Mouse (Mus musculus) granulocyte monocyte progenitor cell, adult 5-6 weeks (primary cell): ENCODE data around the gene Cxcr2. TPM values are rescaled to one million over a fixed set of nuclear protein-coding genes. Genes with fewer than 3 reads are reported as not detected.

Experiments
- ATAC-seq: replicated peaks from 2 replicates; pipeline ENCODE4 v1.8.0; 2016; ENCODE audit warnings: mild to moderate bottlenecking, moderate TSS enrichment, inconsistent platforms; ENCODE audit not compliant: poor library complexity, severe bottlenecking
- total RNA-seq, 2 experiments: library from RNA; stranded (forward) in 1 of 2; stranded (reverse) in 1 of 2; fragments of 200-712, 200-1000 nt in 1 of 2; fragments of >200 nt in 1 of 2; fragmentation: Nextera tagmentation in 1 of 2; gene quantifications; 2 replicates each; pipeline ENCODE4 v1.2.3; 2014 to 2017

Gene Cxcr2
- total RNA-seq (2014; fragmentation: Nextera tagmentation) (7.9 and 8.7 TPM in 2 replicates), total RNA-seq (2017) (9.4 and 10.3 TPM in 2 replicates)

GRCm38 (mm10) chr1:74153461-74154184, at the start of gene Cxcr2:
Cxcr2 (plus strand) TSS chr1:74153989.
- peak; percentile 20; the same call in 1 of the 2 replicates for ATAC-seq

GRCm38 (mm10) chr1:74105660-74106059, 48.1 kb upstream of the Cxcr2 start:
- no peak for ATAC-seq

- no peak for ATAC-seq
Observed at GRCm38 (mm10) chr1:74106214-74106613, 47.6 kb upstream of the Cxcr2 start.

GRCm38 (mm10) chr1:74107931-74108618, 45.7 kb upstream of the Cxcr2 start:
- ATAC-seq = no peak

GRCm38 (mm10) chr1:74109670-74110069, 44.1 kb upstream of the Cxcr2 start:
- no peak for ATAC-seq

GRCm38 (mm10) chr1:74110932-74111695, 42.7 kb upstream of the Cxcr2 start:
- no peak for ATAC-seq

GRCm38 (mm10) chr1:74111696-74112030, 42.1 kb upstream of the Cxcr2 start:
- no peak for ATAC-seq

- no peak for ATAC-seq
Observed at GRCm38 (mm10) chr1:74113071-74113470, 40.7 kb upstream of the Cxcr2 start.

GRCm38 (mm10) chr1:74117876-74118275, 35.9 kb upstream of the Cxcr2 start:
- no peak for ATAC-seq

- ATAC-seq = no peak
Observed at GRCm38 (mm10) chr1:74119115-74119514, 34.7 kb upstream of the Cxcr2 start.

GRCm38 (mm10) chr1:74121138-74121537, 32.7 kb upstream of the Cxcr2 start:
- no peak for ATAC-seq

GRCm38 (mm10) chr1:74121821-74122576, 31.8 kb upstream of the Cxcr2 start:
- ATAC-seq = no peak

- ATAC-seq = no peak
Observed at GRCm38 (mm10) chr1:74123215-74123614, 30.6 kb upstream of the Cxcr2 start.

- peak; percentile 73 for ATAC-seq
Observed at GRCm38 (mm10) chr1:74124021-74124981, 29.5 kb upstream of the Cxcr2 start, which contains the start of gene Tns1. Tns1 (minus strand) TSS chr1:74124449.

GRCm38 (mm10) chr1:74124991-74125552, 28.7 kb upstream of the Cxcr2 start, which contains the start of gene Rufy4:
Rufy4 (plus strand) TSS chr1:74125541.
- peak; percentile 86 for ATAC-seq

GRCm38 (mm10) chr1:74130883-74131659, 22.7 kb upstream of the Cxcr2 start:
- peak; percentile 38 for ATAC-seq

- ATAC-seq = no peak
Observed at GRCm38 (mm10) chr1:74132011-74132410, 21.8 kb upstream of the Cxcr2 start.

- ATAC-seq = peak; percentile 87
Observed at GRCm38 (mm10) chr1:74133954-74134353, 19.8 kb upstream of the Cxcr2 start.
